Mouse (Mus musculus): Measurements from ENCODE around the gene Trit1. TPM values are rescaled to one million over a fixed set of nuclear protein-coding genes. Genes with fewer than 3 reads are reported as not detected.
"Not testable (repeated sequence)": the region's sequence is repeated elsewhere in the genome, so short reads cannot be mapped to it uniquely, and the experiment has no call there.

Gene Trit1
- total RNA-seq, 2 experiments from 2014 or later: 17.9 to 21.8 TPM

- TF ChIP-seq CTCF (IDR thresholded peaks at IDR 0.05): no peak
- intact Hi-C loops (cut with DNase I): loop anchor here (2.0 kb wide), 2 partner anchors 25 to 175 kb away; no protein-coding TSS in a partner anchor
- H3K4me3 ChIP-seq: peak overlapping the region; percentile 32
Observed at GRCm38 (mm10) chr4:122983486-122984261, 32.7 kb upstream of the Trit1 start.

GRCm38 (mm10) chr4:122985110-122985509 lies 31.3 kb upstream of the Trit1 start:
- peak; percentile 85 for TF ChIP-seq CTCF (IDR thresholded peaks at IDR 0.05)
- H3K4me3 ChIP-seq: no peak overlapping the region
- no peak overlapping the region for H3K27ac ChIP-seq
- intact Hi-C loops (cut with DNase I): loop anchor here (1.0 to 5.0 kb wide), 4 partner anchors 40 to 176 kb away; no protein-coding TSS in a partner anchor
- peak; percentile 58 to 70 for DNase-seq (ENCODE audit: extremely low spot score in 1 of 2, low spot score in 2 of 2)

More at GRCm38 (mm10) chr4:122983486-122984261, 32.7 kb upstream of the Trit1 start:
- no peak for DNase-seq (ENCODE audit: extremely low spot score in 1 of 2, low spot score in 2 of 2)
- peak overlapping the region; percentile 57; the same call in 1 of the 2 replicates for H3K27ac ChIP-seq

DNA sequence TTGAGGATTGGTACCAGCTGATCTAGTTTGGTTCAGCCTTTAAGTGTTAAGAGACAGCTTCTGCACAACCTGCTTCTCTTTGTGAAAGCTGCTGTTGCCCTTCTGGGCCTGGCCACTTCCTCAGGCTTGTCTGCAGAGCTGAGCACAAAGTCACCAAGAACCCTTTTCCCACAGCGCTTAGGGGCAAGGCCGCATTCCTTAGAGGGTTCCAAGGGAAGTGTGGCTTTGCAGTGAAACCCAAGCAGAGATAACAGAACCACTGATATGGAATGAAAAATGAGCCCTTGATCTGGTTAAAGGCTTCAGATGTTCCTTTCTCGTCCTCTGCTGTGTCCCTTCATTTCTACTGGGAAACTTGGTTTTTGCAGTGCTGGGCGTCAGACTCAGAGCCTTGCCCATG lies 29.0 kb upstream of the Trit1 start:
- no peak for DNase-seq (ENCODE audit: extremely low spot score in 1 of 2, low spot score in 2 of 2)
- Histone ChIP-seq H3K4me3 (no peak overlapping the region), H3K27ac (no peak overlapping the region)
- TF ChIP-seq CTCF (IDR thresholded peaks at IDR 0.05): no peak
- intact Hi-C loops (cut with DNase I): loop anchor here (5.0 kb wide), 1 partner anchor 75 kb away; no protein-coding TSS in a partner anchor

DNA sequence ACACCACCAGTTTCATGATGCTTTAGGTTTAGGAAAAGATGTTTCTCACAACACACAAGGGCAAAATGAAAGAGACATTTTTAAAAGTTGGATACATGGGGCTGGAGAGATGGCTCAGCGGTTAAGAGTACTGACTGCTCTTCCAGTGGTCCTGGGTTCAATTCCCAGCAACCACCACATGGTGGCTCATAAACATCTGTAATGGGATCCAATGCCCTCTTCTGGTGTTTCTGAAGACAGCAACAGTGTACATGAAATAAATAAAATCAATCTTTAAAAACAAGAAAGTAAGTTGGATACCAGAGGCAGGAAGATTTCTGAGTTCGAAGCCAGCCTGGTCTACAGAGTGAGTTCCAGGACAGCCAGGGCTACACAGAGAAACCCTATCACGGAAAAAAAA lies 28.4 kb upstream of the Trit1 start:
- DNase-seq (ENCODE audit: extremely low spot score in 1 of 2, low spot score in 2 of 2); H3K27ac ChIP-seq; H3K4me3 ChIP-seq: not testable (repeated sequence)
- intact Hi-C loops (cut with DNase I): loop anchor here (5.0 kb wide), 1 partner anchor 76 kb away; no protein-coding TSS in a partner anchor
- peak; percentile 57 for TF ChIP-seq CTCF (IDR thresholded peaks at IDR 0.05)

DNA sequence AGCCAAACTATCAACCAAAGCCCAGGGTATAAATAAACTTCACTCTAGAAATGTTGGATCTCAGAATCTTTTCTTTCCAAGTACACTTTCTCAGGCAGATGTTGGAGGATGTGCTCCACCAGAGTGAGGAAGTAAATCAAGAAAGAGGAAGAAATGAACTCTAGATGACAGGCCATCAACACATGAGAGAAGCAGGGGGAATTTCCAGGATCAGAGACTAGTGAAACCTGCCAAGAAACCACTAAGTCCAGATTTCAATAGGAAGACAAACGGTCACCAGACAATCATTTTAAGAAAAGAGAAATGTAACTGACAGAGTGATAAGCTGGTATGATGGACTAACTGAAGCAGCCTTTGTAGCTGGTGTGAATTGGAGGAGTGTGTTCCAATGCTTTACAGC lies 25.2 kb upstream of the Trit1 start:
- no peak overlapping the region for H3K27ac ChIP-seq
- intact Hi-C loops (cut with DNase I): no loop called here
- no peak for TF ChIP-seq CTCF (IDR thresholded peaks at IDR 0.05)
- no peak for DNase-seq (ENCODE audit: extremely low spot score in 1 of 2, low spot score in 2 of 2)
- H3K4me3 ChIP-seq: no peak overlapping the region

GRCm38 (mm10) chr4:122992276-122992675 lies 24.1 kb upstream of the Trit1 start:
- TF ChIP-seq CTCF (IDR thresholded peaks at IDR 0.05): no peak
- no peak overlapping the region for H3K4me3 ChIP-seq
- DNase-seq (ENCODE audit: extremely low spot score in 1 of 2, low spot score in 2 of 2): no peak
- intact Hi-C loops (cut with DNase I): no loop called here
- H3K27ac ChIP-seq: no peak overlapping the region

- peak; percentile 90 for TF ChIP-seq CTCF (IDR thresholded peaks at IDR 0.05)
- Histone ChIP-seq H3K4me3 (peak within 1 kb of the TSS; percentile 82), H3K27ac (peak within 1 kb of the TSS; percentile 67)
- peak; percentile 86 to 87 for DNase-seq (ENCODE audit: extremely low spot score in 1 of 2, low spot score in 2 of 2)
- intact Hi-C loops (cut with DNase I): loop anchor here (1.0 to 5.0 kb wide), 2 partner anchors 88 to 257 kb away; no protein-coding TSS in a partner anchor
Observed at GRCm38 (mm10) chr4:122995404-122996220, 20.8 kb upstream of the Trit1 start, which contains the start of gene Mycl. Gene Mycl, plus strand, starts transcription at chr4:122995652.

GRCm38 (mm10) chr4:122996221-122996617 lies 20.2 kb upstream of the Trit1 start:
- intact Hi-C loops (cut with DNase I): loop anchor here (5.0 kb wide), 1 partner anchor 256 kb away; no protein-coding TSS in a partner anchor
- no peak for TF ChIP-seq CTCF (IDR thresholded peaks at IDR 0.05)
- peak overlapping the region; percentile 20 for H3K27ac ChIP-seq
- peak overlapping the region; percentile 82 for H3K4me3 ChIP-seq
- peak in 1 of 2 experiments; percentile 46 for DNase-seq (ENCODE audit: extremely low spot score in 1 of 2, low spot score in 2 of 2)

DNA sequence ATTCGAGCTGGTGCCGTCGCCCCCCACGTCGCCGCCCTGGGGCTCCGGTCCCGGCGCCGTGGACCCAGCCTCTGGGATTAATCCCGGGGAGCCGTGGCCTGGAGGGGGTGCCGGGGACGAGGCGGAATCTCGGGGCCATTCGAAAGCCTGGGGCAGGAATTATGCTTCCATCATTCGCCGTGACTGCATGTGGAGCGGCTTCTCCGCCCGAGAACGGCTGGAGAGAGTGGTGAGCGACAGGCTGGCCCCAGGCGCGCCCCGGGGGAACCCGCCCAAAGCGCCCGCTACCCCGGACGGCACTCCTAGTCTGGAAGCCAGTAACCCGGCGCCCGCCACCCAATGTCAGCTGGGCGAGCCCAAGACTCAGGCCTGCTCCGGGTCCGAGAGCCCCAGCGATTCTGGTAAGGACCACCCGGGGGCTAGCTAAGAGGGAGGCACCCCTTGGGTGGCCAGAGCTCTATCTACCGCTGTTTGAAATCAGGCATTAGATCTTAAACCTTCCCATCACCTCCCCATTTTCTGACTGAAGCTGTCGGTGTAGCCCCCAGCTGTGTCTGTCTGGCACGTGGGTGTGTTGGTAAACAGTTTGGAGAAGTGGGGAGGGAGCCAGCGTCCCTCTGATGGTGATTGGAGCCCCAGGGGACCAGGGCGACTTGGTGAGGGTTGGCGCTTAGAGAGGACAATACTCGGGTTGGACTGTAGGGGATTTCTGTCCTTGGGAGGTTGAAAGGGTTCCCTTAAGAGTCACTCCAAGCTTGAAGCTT lies 19.6 kb upstream of the Trit1 start:
- Histone ChIP-seq H3K4me3 (peak overlapping the region; percentile 82), H3K27ac (peak overlapping the region; percentile 20)
- DNase-seq (ENCODE audit: extremely low spot score in 1 of 2, low spot score in 2 of 2): peak in 1 of 2 experiments; percentile 30
- intact Hi-C loops (cut with DNase I): loop anchor here (5.0 kb wide), 1 partner anchor 256 kb away; no protein-coding TSS in a partner anchor
- peak; percentile 27 for TF ChIP-seq CTCF (IDR thresholded peaks at IDR 0.05)

- Histone ChIP-seq H3K4me3 (peak overlapping the region; percentile 16; the same call in 1 of the 2 replicates), H3K27ac (no peak overlapping the region)
- no peak for TF ChIP-seq CTCF (IDR thresholded peaks at IDR 0.05)
- intact Hi-C loops (cut with DNase I): loop anchor here (5.0 kb wide), 1 partner anchor 254 kb away; no protein-coding TSS in a partner anchor
- DNase-seq (ENCODE audit: extremely low spot score in 1 of 2, low spot score in 2 of 2): no peak
Observed at GRCm38 (mm10) chr4:122998537-122999262, 17.7 kb upstream of the Trit1 start.

Measured in left cerebral cortex, adult 2 months (tissue).